Mouse (Mus musculus) retina, adult 2 months (tissue): ENCODE results near the gene Palld.

Experiments
- DNase-seq: peaks from one replicate; pipeline ENCODE4 v3.0.0-alpha.2; 2012; ENCODE audit warnings: low read depth, low spot score

Palld gene

GRCm38 (mm10) chr8:61866920-61867319 lies 35.6 kb downstream of the Palld start:
- DNase-seq: no peak

- DNase-seq: no peak
Observed at GRCm38 (mm10) chr8:61865365-61865764, 37.1 kb downstream of the Palld start.

GRCm38 (mm10) chr8:61851270-61851669 lies 51.2 kb downstream of the Palld start:
- no peak for DNase-seq

GRCm38 (mm10) chr8:61848581-61849162 lies 53.8 kb downstream of the Palld start:
- no peak for DNase-seq

- DNase-seq: no peak
Observed at GRCm38 (mm10) chr8:61847494-61847893, 55.0 kb downstream of the Palld start.

GRCm38 (mm10) chr8:61844992-61845391 lies 57.5 kb downstream of the Palld start:
- no peak for DNase-seq

- DNase-seq: no peak
Observed at GRCm38 (mm10) chr8:61844575-61844974, 57.9 kb downstream of the Palld start.

- no peak for DNase-seq
Observed at GRCm38 (mm10) chr8:61843776-61844175, 58.7 kb downstream of the Palld start.

- no peak for DNase-seq
Observed at GRCm38 (mm10) chr8:61833211-61833610, 69.3 kb downstream of the Palld start.

- no peak for DNase-seq
Observed at GRCm38 (mm10) chr8:61831944-61832343, 70.5 kb downstream of the Palld start.

- DNase-seq: no peak
Observed at GRCm38 (mm10) chr8:61830821-61831220, 71.7 kb downstream of the Palld start.

GRCm38 (mm10) chr8:61824563-61824962 lies 77.9 kb downstream of the Palld start:
- DNase-seq: no peak

GRCm38 (mm10) chr8:61823157-61823556 lies 79.3 kb downstream of the Palld start:
- no peak for DNase-seq

- DNase-seq: no peak
Observed at GRCm38 (mm10) chr8:61803764-61804163, 98.7 kb downstream of the Palld start.

GRCm38 (mm10) chr8:61802840-61803239 lies 99.7 kb downstream of the Palld start:
- no peak for DNase-seq

GRCm38 (mm10) chr8:61797391-61797947 lies 105.0 kb downstream of the Palld start:
- no peak for DNase-seq

GRCm38 (mm10) chr8:61796537-61797050 lies 105.9 kb downstream of the Palld start:
- no peak for DNase-seq

GRCm38 (mm10) chr8:61789946-61790345 lies 112.5 kb downstream of the Palld start:
- DNase-seq: no peak

GRCm38 (mm10) chr8:61789289-61789688 lies 113.2 kb downstream of the Palld start:
- DNase-seq: no peak

- DNase-seq: no peak
Observed at GRCm38 (mm10) chr8:61782931-61783491, 119.5 kb downstream of the Palld start.

- DNase-seq: no peak
Observed at GRCm38 (mm10) chr8:61780652-61781257, 121.7 kb downstream of the Palld start.

- no peak for DNase-seq
Observed at GRCm38 (mm10) chr8:61778194-61778593, 124.3 kb downstream of the Palld start.

GRCm38 (mm10) chr8:61776560-61776959 lies 125.9 kb downstream of the Palld start:
- DNase-seq: no peak
